Mouse (Mus musculus): ENCODE results near the gene Dag1.

GRCm38 (mm10) chr9:108219766-108220379, 43.9 kb downstream of the Dag1 start:
- TF ChIP-seq CTCF (IDR thresholded peaks at IDR 0.05), result no peak
- no peak for TF ChIP-seq POLR2A (IDR thresholded peaks at IDR 0.05; ENCODE audit: insufficient read depth, low read depth, low read length)
- TF ChIP-seq EP300 (IDR thresholded peaks at IDR 0.05; ENCODE audit: insufficient read depth, low read depth, low read length), result no peak
